Mouse (Mus musculus): Measurements from ENCODE around the gene Adarb2. TPM values are rescaled to one million over a fixed set of nuclear protein-coding genes. Genes with fewer than 3 reads are reported as not detected.

Gene Adarb2
- total RNA-seq, 1 experiment from 2014 or later: not detected

- ATAC-seq (ENCODE audit: extremely low read depth, insufficient number of reproducible peaks, low FRiP score, poor library complexity, severe bottlenecking): no peak
These were observed 150.3 kb downstream of the Adarb2 start for GRCm38 (mm10) chr13:8352952-8353351.

GRCm38 (mm10) chr13:8365523-8365922, 162.9 kb downstream of the Adarb2 start:
- no peak for ATAC-seq (ENCODE audit: extremely low read depth, insufficient number of reproducible peaks, low FRiP score, poor library complexity, severe bottlenecking)

- ATAC-seq (ENCODE audit: extremely low read depth, insufficient number of reproducible peaks, low FRiP score, poor library complexity, severe bottlenecking): no peak
These were observed 163.4 kb downstream of the Adarb2 start for GRCm38 (mm10) chr13:8366087-8366486.

GRCm38 (mm10) chr13:8369868-8370387, 167.3 kb downstream of the Adarb2 start:
- no peak for ATAC-seq (ENCODE audit: extremely low read depth, insufficient number of reproducible peaks, low FRiP score, poor library complexity, severe bottlenecking)

GRCm38 (mm10) chr13:8388541-8388940, 185.9 kb downstream of the Adarb2 start:
- ATAC-seq (ENCODE audit: extremely low read depth, insufficient number of reproducible peaks, low FRiP score, poor library complexity, severe bottlenecking): no peak

- ATAC-seq (ENCODE audit: extremely low read depth, insufficient number of reproducible peaks, low FRiP score, poor library complexity, severe bottlenecking): no peak
These were observed 197.8 kb downstream of the Adarb2 start for GRCm38 (mm10) chr13:8400265-8401041.

GRCm38 (mm10) chr13:8402324-8402873, 199.7 kb downstream of the Adarb2 start:
- ATAC-seq (ENCODE audit: extremely low read depth, insufficient number of reproducible peaks, low FRiP score, poor library complexity, severe bottlenecking): no peak

GRCm38 (mm10) chr13:8406020-8406419, 203.4 kb downstream of the Adarb2 start:
- ATAC-seq (ENCODE audit: extremely low read depth, insufficient number of reproducible peaks, low FRiP score, poor library complexity, severe bottlenecking): no peak

- no peak for ATAC-seq (ENCODE audit: extremely low read depth, insufficient number of reproducible peaks, low FRiP score, poor library complexity, severe bottlenecking)
These were observed 208.0 kb downstream of the Adarb2 start for GRCm38 (mm10) chr13:8410353-8411318.

GRCm38 (mm10) chr13:8424019-8424719, 221.5 kb downstream of the Adarb2 start:
- ATAC-seq (ENCODE audit: extremely low read depth, insufficient number of reproducible peaks, low FRiP score, poor library complexity, severe bottlenecking): no peak

GRCm38 (mm10) chr13:8439188-8439835, 236.6 kb downstream of the Adarb2 start:
- ATAC-seq (ENCODE audit: extremely low read depth, insufficient number of reproducible peaks, low FRiP score, poor library complexity, severe bottlenecking): no peak

- ATAC-seq (ENCODE audit: extremely low read depth, insufficient number of reproducible peaks, low FRiP score, poor library complexity, severe bottlenecking): no peak
These were observed 242.7 kb downstream of the Adarb2 start for GRCm38 (mm10) chr13:8445415-8445814.

GRCm38 (mm10) chr13:8448192-8448879, 245.7 kb downstream of the Adarb2 start:
- ATAC-seq (ENCODE audit: extremely low read depth, insufficient number of reproducible peaks, low FRiP score, poor library complexity, severe bottlenecking): no peak

- no peak for ATAC-seq (ENCODE audit: extremely low read depth, insufficient number of reproducible peaks, low FRiP score, poor library complexity, severe bottlenecking)
These were observed 248.9 kb downstream of the Adarb2 start for GRCm38 (mm10) chr13:8451581-8451980.

- ATAC-seq (ENCODE audit: extremely low read depth, insufficient number of reproducible peaks, low FRiP score, poor library complexity, severe bottlenecking): 0 out of 2 replicates have a peak, but pooled peaks have one; percentile 23
These were observed 254.2 kb downstream of the Adarb2 start for GRCm38 (mm10) chr13:8456886-8457285.

- no peak for ATAC-seq (ENCODE audit: extremely low read depth, insufficient number of reproducible peaks, low FRiP score, poor library complexity, severe bottlenecking)
These were observed 255.2 kb downstream of the Adarb2 start for GRCm38 (mm10) chr13:8457831-8458230.

GRCm38 (mm10) chr13:8467591-8468366, 265.1 kb downstream of the Adarb2 start:
- ATAC-seq (ENCODE audit: extremely low read depth, insufficient number of reproducible peaks, low FRiP score, poor library complexity, severe bottlenecking): no peak

Measured in neutrophil, adult 5-6 weeks (primary cell).